Mouse (Mus musculus): ENCODE results near the gene Catsperz. TPM values are rescaled to one million over a fixed set of nuclear protein-coding genes. Genes with fewer than 3 reads are reported as not detected.

The Catsperz gene
- polyA plus RNA-seq, 1 experiment from 2014 or later, result 1.3 TPM

DNA sequence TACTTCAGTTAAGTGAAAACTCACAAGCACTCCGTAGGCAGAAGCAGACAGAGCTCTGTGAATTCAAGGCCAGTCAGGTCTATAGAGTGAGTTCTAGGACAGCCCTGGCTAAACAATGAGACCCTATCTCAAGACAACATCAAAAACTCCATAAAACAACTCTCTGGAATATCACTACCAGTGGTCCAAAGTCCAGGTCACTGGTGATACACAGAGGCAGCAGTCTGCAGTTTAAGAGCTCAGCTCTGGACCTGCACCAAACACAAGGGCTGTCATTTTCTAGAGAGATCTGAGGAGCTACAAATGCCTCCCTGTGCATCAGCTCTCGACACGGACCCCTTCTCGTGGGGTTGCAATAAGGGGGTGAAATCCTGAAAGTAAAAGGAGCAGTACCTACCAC, 6.9 kb downstream of the Catsperz start:
- Histone ChIP-seq H3K9ac (ENCODE audit: low read length) (no peak overlapping the region; the same call in 1 of the 2 replicates), H3K4me3 (ENCODE audit: low read depth, low read length) (no peak overlapping the region), H3K27ac (replicated peaks; ENCODE audit: low read depth, low read length) (no peak overlapping the region), H3K4me1 (ENCODE audit: control insufficient read depth, insufficient read depth, low read length) (peaks cover 5% of the 10 kb centered on the region), H3K4me2 (ENCODE audit: low read depth, severe bottlenecking) (no peak overlapping the region), H3K27me3 (ENCODE audit: control insufficient read depth, insufficient read depth, low read length) (peaks cover 10% of the 10 kb centered on the region), H3K36me3 (ENCODE audit: control insufficient read depth, insufficient read depth, low read length) (no peaks in the 10 kb centered on the region), H3K9me3 (ENCODE audit: control insufficient read depth, low read length) (no peaks in the 10 kb centered on the region)
- WGBS, result 92% methylated on average over 4 of the region's 4 CpGs
- no peak for DNase-seq (ENCODE audit: low spot score)
- ATAC-seq (ENCODE audit: insufficient number of reproducible peaks, low FRiP score, low TSS enrichment, low read depth), result no peak

DNA sequence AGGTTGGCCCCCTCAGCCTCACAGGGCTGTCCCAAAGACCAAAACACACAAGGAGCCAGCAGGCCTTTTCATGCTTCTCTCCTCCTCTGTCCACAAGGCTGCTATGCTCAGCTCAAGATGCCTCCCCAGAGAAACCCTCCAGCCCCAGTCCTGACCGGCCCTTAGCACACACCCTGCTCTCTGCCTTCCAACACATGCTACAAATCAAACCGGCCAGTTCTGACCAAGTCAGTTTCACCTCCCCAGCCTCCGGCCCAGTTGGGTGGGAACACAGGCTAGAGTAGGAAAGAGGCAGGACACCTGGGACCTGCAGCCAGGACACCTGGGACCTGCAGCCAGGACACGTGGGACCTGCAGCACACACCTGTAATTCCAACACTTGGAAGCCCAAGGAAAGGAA, 8.7 kb downstream of the Catsperz start:
- no peak overlapping the region for H3K4me2 ChIP-seq (ENCODE audit: low read depth, severe bottlenecking)
- no peaks in the 10 kb centered on the region for H3K9me3 ChIP-seq (ENCODE audit: control insufficient read depth, low read length)
- ATAC-seq (ENCODE audit: insufficient number of reproducible peaks, low FRiP score, low TSS enrichment, low read depth) (no peak), DNase-seq (ENCODE audit: low spot score) (no peak)
- no peaks in the 10 kb centered on the region for H3K27me3 ChIP-seq (ENCODE audit: control insufficient read depth, insufficient read depth, low read length)
- peaks cover 5% of the 10 kb centered on the region for H3K4me1 ChIP-seq (ENCODE audit: control insufficient read depth, insufficient read depth, low read length)
- H3K9ac ChIP-seq (ENCODE audit: low read length), result no peak overlapping the region
- no peak overlapping the region for H3K4me3 ChIP-seq (ENCODE audit: low read depth, low read length)
- WGBS, result 72% methylated on average over 4 of the region's 4 CpGs
- H3K27ac ChIP-seq (replicated peaks; ENCODE audit: low read depth, low read length), result no peak overlapping the region
- peaks cover 10% of the 10 kb centered on the region for H3K36me3 ChIP-seq (ENCODE audit: control insufficient read depth, insufficient read depth, low read length)

DNA sequence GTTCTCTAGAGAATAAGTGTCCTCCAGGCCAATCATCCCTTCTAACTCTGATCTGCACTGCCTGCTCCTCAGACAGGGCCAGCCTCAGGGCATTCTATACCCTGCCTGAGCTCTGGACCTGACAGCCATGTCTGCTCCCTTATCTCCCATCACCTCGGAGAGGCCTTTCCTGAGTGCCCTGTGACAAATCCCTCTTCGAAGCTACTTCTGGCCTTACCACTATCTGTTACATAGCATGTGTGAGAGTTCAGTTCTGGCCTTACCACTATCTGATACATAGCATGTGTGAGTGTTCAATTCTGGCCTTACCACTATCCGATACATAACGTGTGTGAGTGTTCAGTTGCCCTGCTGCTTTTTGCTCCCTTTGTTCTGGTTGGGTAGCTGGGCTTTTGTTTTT, 9.9 kb downstream of the Catsperz start:
- H3K4me2 ChIP-seq (ENCODE audit: low read depth, severe bottlenecking), result no peak overlapping the region
- H3K9me3 ChIP-seq (ENCODE audit: control insufficient read depth, low read length), result no peaks in the 10 kb centered on the region
- H3K36me3 ChIP-seq (ENCODE audit: control insufficient read depth, insufficient read depth, low read length), result peaks cover 12% of the 10 kb centered on the region
- H3K4me3 ChIP-seq (ENCODE audit: low read depth, low read length), result no peak overlapping the region
- 83% methylated on average over 4 of the region's 4 CpGs for WGBS
- H3K27me3 ChIP-seq (ENCODE audit: control insufficient read depth, insufficient read depth, low read length), result no peaks in the 10 kb centered on the region
- H3K9ac ChIP-seq (ENCODE audit: low read length), result no peak overlapping the region
- H3K4me1 ChIP-seq (ENCODE audit: control insufficient read depth, insufficient read depth, low read length), result peaks cover 6% of the 10 kb centered on the region; the same call in 1 of the 2 replicates
- H3K27ac ChIP-seq (replicated peaks; ENCODE audit: low read depth, low read length), result no peak overlapping the region
- DNase-seq (ENCODE audit: low spot score) (no peak), ATAC-seq (ENCODE audit: insufficient number of reproducible peaks, low FRiP score, low TSS enrichment, low read depth) (no peak)

DNA sequence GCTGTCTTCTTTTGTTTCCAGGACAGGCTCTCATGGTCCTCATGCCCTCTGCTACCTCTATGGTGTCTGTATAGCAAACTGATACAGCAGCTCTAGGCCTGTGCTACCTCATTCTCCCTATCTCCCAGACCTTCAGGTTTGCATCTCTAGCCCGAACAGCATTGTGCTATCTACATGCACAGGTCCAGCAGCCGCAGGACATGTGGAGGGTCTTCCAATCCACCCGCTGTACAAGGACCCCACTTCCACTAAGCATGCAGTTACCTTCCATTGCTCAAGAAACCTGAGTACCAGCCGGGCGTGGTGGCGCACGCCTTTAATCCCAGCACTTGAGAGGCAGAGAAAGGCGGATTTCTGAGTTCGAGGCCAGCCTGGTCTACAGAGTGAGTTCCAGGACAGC, 10.6 kb downstream of the Catsperz start:
- ATAC-seq (ENCODE audit: insufficient number of reproducible peaks, low FRiP score, low TSS enrichment, low read depth), result no peak
- WGBS, result 95% methylated on average over 9 of the region's 9 CpGs
- Histone ChIP-seq H3K4me3 (ENCODE audit: low read depth, low read length) (no peak overlapping the region), H3K36me3 (ENCODE audit: control insufficient read depth, insufficient read depth, low read length) (peaks cover 12% of the 10 kb centered on the region), H3K27ac (replicated peaks; ENCODE audit: low read depth, low read length) (no peak overlapping the region), H3K27me3 (ENCODE audit: control insufficient read depth, insufficient read depth, low read length) (no peaks in the 10 kb centered on the region), H3K9me3 (ENCODE audit: control insufficient read depth, low read length) (no peaks in the 10 kb centered on the region), H3K9ac (ENCODE audit: low read length) (no peak overlapping the region), H3K4me1 (ENCODE audit: control insufficient read depth, insufficient read depth, low read length) (peaks cover 6% of the 10 kb centered on the region; the same call in 1 of the 2 replicates), H3K4me2 (ENCODE audit: low read depth, severe bottlenecking) (no peak overlapping the region)
- DNase-seq (ENCODE audit: low spot score), result no peak

DNA sequence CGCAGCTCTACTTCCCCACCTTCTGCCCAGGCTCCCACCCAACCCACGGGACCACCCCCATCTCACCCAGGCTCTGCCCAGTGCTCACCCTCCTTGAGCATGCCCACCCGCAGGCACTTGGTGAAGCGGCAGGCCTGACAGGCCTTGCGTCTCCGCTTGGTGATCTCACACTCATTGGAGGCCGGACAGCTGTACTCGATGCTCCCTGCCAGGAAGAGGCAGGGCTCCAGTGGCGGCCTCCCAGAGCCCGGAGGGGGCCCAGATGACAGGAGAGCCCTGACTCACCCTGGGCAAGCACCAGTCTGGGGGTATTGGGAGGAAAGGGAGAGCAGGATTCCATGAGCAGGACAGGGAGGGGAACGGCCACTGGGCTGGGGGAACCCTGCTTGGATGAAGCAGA, 11.2 kb downstream of the Catsperz start:
- Histone ChIP-seq H3K4me3 (ENCODE audit: low read depth, low read length) (no peak overlapping the region), H3K4me2 (ENCODE audit: low read depth, severe bottlenecking) (no peak overlapping the region), H3K4me1 (ENCODE audit: control insufficient read depth, insufficient read depth, low read length) (peaks cover 6% of the 10 kb centered on the region; the same call in 1 of the 2 replicates), H3K9me3 (ENCODE audit: control insufficient read depth, low read length) (no peaks in the 10 kb centered on the region), H3K36me3 (ENCODE audit: control insufficient read depth, insufficient read depth, low read length) (peaks cover 12% of the 10 kb centered on the region), H3K27me3 (ENCODE audit: control insufficient read depth, insufficient read depth, low read length) (no peaks in the 10 kb centered on the region), H3K27ac (replicated peaks; ENCODE audit: low read depth, low read length) (no peak overlapping the region), H3K9ac (ENCODE audit: low read length) (no peak overlapping the region)
- DNase-seq (ENCODE audit: low spot score) (no peak), ATAC-seq (ENCODE audit: insufficient number of reproducible peaks, low FRiP score, low TSS enrichment, low read depth) (no peak)
- WGBS, result 88% methylated on average over 11 of the region's 11 CpGs

DNA sequence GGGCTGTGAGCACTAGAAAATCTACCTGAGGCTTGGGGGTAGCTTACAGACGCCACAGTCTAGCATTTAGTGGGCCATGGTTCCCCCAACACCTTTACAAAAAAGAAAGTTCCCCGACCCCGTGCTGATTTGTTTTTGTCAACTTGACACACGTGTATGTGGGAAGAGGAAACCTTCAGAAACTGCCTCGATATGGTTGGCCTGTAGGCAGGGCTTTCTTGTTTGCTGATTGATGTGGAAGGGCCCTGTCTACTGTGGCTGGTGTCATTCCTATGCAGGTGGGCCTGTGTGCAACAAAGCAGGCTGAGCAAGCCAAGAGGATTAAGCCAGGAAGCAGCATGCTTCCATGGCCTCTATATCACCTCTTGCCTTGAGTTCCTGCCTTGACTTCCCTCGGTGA, 12.1 kb downstream of the Catsperz start:
- no peak overlapping the region for H3K9ac ChIP-seq (ENCODE audit: low read length)
- no peak overlapping the region for H3K27ac ChIP-seq (replicated peaks; ENCODE audit: low read depth, low read length)
- peaks cover 12% of the 10 kb centered on the region; the same call in 1 of the 2 replicates for H3K4me1 ChIP-seq (ENCODE audit: control insufficient read depth, insufficient read depth, low read length)
- no peak overlapping the region for H3K4me2 ChIP-seq (ENCODE audit: low read depth, severe bottlenecking)
- DNase-seq (ENCODE audit: low spot score), result no peak
- ATAC-seq (ENCODE audit: insufficient number of reproducible peaks, low FRiP score, low TSS enrichment, low read depth), result no peak
- H3K9me3 ChIP-seq (ENCODE audit: control insufficient read depth, low read length), result no peaks in the 10 kb centered on the region
- no peak overlapping the region for H3K4me3 ChIP-seq (ENCODE audit: low read depth, low read length)
- H3K36me3 ChIP-seq (ENCODE audit: control insufficient read depth, insufficient read depth, low read length), result peaks cover 12% of the 10 kb centered on the region
- H3K27me3 ChIP-seq (ENCODE audit: control insufficient read depth, insufficient read depth, low read length), result no peaks in the 10 kb centered on the region
- WGBS, result 87% methylated on average over 6 of the region's 6 CpGs

DNA sequence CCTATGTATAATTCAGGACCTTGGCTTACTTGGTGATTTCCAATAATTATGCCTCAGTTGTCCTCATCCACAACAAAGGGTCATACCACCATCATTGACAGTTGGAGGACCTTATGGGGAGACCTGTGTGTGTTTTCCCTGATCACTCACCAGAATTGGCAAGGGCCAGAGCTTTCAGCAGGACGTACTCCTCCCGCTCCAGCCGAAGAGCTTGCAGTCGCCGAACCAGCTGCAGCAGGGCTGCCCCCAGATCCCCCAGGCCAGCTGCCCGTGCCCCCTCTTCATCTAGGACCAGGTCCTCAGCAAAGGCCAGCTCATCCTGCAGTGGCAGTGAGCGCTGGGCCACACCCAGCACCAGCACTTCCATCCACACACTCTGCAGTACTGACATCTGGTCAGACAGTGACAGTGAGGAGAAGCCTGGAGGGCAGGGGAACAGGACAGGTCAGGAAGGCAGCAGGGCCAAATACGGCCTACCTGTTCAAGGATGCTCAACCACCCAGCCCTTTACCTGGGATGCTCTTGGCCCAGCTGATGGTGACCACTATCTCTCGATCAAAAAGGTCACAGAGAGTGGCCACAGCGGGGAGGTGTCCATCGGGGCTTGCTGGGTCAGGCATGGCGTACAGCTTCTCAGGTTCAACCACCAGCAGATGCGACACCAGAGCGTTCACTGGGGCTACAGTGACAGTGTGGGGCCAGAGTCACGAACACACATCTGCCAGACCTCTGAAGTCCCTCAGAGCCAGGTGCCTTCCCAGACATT, 12.8 kb downstream of the Catsperz start:
- no peak overlapping the region for H3K9ac ChIP-seq (ENCODE audit: low read length)
- WGBS, result 88% methylated on average over 15 of the region's 15 CpGs
- H3K4me3 ChIP-seq (ENCODE audit: low read depth, low read length), result 0 out of 2 replicates have a peak overlapping the region, but pooled peaks have one; percentile 5

DNA sequence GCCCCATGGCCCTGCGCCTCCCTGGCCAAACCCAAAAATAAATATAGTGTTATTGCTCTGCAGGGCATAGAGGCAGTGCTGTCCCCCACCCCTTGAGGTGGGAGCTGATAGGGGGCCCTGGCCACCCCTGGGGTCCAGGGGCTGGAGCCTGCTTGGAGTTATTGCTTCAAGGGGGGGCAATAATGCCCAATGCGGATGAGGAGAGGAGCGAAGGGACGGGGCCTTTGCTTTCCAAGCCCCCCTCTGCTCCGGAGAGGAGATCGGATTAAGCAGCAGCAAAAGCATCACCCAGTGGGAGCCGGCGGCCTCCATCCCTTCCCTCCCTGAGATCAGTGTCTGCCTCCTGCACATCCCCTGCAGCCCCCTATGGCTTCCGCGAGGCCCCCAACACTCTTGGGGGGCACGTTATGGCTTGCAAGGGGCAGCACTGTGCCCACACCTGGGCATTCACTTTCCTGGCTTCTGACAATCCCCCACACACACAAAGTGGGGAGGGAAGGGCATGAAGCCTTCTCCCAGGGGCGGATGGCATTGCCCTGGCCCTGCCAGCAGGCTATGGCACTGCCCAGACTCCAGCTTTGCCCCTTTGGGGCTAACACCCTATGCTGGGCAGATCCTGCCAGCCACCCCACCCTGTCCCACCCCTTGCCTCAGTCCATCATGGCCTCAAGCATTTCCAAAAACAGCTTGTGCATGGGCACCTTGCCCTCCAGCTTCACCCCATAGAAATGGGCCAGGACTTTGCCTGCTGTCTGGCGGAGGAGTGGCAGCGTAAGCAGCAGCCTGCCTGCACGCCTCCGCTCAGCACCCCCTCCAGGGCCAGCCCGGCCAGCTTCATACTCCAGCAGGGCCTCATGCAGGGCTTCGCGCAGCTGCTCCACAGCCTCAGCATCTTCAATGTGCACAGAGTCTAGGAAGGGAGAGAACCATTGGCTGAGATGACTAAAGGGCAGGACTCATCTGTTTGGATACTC, 13.8 kb downstream of the Catsperz start:
- no peak overlapping the region for H3K27ac ChIP-seq (replicated peaks; ENCODE audit: low read depth, low read length)
- ATAC-seq (ENCODE audit: insufficient number of reproducible peaks, low FRiP score, low TSS enrichment, low read depth), result no peak

More for the DNA sequence above, 12.8 kb downstream of the Catsperz start:
- Histone ChIP-seq H3K4me1 (ENCODE audit: control insufficient read depth, insufficient read depth, low read length) (peaks cover 13% of the 10 kb centered on the region; the same call in 1 of the 2 replicates), H3K36me3 (ENCODE audit: control insufficient read depth, insufficient read depth, low read length) (peaks cover 12% of the 10 kb centered on the region), H3K9me3 (ENCODE audit: control insufficient read depth, low read length) (no peaks in the 10 kb centered on the region), H3K27ac (replicated peaks; ENCODE audit: low read depth, low read length) (no peak overlapping the region), H3K27me3 (ENCODE audit: control insufficient read depth, insufficient read depth, low read length) (no peaks in the 10 kb centered on the region), H3K4me2 (ENCODE audit: low read depth, severe bottlenecking) (no peak overlapping the region)
- no peak for ATAC-seq (ENCODE audit: insufficient number of reproducible peaks, low FRiP score, low TSS enrichment, low read depth)
- no peak for DNase-seq (ENCODE audit: low spot score)

More for the DNA sequence above, 13.8 kb downstream of the Catsperz start:
- 88% methylated on average over 19 of the region's 19 CpGs for WGBS
- H3K9ac ChIP-seq (ENCODE audit: low read length), result no peak overlapping the region
- peak overlapping the region; percentile 27 for H3K4me2 ChIP-seq (ENCODE audit: low read depth, severe bottlenecking)
- no peaks in the 10 kb centered on the region for H3K9me3 ChIP-seq (ENCODE audit: control insufficient read depth, low read length)
- H3K36me3 ChIP-seq (ENCODE audit: control insufficient read depth, insufficient read depth, low read length), result peaks cover 15% of the 10 kb centered on the region
- peaks cover 13% of the 10 kb centered on the region; the same call in 1 of the 2 replicates for H3K4me1 ChIP-seq (ENCODE audit: control insufficient read depth, insufficient read depth, low read length)
- H3K27me3 ChIP-seq (ENCODE audit: control insufficient read depth, insufficient read depth, low read length), result no peaks in the 10 kb centered on the region
- no peak for DNase-seq (ENCODE audit: low spot score)
- peak overlapping the region; percentile 60; the same call in 1 of the 2 replicates for H3K4me3 ChIP-seq (ENCODE audit: low read depth, low read length)
